Mouse (Mus musculus) cerebellum, postnatal 14 days (tissue): ENCODE data around the gene Ppp1r13b.

Experiments
- DNase-seq, 2 experiments: peaks; one replicate each; pipeline ENCODE4 v3.0.0; 2021; ENCODE audit warnings: mixed read lengths in 2 of 2

Ppp1r13b gene

DNA sequence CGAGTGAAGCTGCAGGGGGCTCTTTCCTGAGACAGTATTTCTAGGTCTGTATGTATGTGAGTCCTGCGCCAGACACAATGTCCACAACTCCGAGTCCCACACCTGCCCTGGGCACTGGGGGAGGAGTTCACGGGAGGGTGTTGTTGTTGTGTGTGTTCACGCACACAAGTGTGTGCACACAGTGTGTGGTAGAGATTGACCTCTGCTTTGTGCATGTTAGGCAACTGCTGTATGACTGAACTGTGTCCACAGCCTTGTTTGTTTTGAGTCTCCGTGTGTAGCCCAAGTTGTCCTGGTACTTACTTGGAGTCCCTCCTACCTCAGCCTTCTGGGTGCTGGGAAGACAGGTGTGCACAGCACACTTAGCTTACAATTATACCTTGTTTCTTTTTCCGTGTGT is 117.3 kb downstream of the Ppp1r13b start:
- DNase-seq, result no peak

DNA sequence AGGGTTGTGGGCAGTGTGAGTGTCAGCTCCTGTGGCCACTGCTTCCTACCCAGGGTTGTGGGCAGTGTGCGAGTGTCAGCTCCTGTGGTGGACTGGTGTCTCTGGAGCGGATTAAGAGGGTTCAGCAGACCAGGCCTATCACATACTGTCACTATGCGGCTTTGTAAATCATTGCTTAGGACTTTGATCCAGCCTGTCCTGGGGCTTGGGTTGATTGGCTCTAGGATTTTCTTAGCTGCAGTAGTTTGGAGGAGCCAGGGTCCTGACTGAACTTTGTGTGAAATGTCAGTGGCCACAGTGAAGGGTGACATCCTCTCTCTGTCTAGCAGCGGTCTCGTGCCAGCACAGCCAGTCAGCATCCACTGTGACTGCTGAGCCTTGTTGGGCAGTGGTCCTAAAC is 117.8 kb downstream of the Ppp1r13b start:
- no peak for DNase-seq

DNA sequence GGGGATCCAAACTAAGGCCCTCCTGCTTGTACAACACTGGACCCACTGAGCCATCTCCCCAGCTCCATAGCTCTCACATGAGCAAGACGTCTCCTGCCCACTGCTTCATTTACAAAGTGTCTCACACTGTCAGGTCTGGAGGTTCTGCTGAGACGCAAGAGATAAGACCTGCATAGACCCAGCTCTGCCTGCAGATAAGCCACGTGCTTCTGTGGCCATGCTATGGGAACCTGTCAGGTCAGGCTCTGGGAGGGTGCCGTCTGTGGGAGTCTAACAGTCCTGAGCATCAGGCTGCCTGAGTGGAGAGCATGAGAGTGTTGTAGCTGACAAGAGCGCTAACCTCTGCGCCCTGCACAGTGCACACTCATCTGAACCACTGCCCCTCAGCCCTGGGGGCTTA is 120.9 kb downstream of the Ppp1r13b start:
- no peak for DNase-seq

DNA sequence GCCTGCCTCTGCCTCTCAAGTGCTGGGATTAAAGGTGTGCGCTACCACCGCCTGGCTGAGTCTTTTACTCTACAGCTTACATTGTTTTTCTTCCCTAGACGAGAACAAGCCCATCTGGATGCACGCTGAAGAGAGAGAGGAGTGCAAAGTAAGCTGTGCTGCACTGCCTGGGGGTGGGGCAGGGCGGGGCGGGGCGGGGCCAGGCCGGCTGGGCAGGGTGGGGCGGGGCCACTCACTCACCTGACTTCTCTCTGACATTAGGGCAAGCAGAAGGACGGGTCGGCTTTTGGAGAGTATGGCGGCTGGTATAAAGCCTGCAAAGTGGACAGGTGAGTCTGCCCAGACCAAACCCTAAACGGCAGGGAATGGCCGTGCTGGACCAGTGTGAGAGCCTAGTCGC is 122.7 kb downstream of the Ppp1r13b start:
- no peak for DNase-seq

DNA sequence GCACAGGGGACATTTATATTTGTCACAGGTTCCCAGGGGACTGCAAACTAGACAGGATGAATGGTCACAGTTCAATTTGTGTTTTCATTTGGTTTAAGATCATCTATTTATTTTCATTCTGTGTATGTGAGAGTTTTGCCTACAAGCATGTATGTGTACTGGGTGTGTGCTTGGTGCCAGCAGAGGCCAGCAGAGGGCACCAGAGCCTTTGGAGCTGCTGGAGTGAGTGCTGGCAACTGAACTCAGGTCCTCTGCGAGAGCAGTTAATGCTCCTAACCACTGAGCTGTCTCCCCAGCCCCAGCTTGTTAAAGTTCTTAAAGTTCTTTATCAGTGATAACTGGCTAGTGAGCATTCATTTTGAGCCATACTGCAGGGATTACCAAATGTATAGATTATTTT is 128.4 kb downstream of the Ppp1r13b start:
- no peak for DNase-seq
